Mouse (Mus musculus) stomach, adult 2 months (tissue): ENCODE results near the gene Gm39653. TPM values are rescaled to one million over a fixed set of nuclear protein-coding genes. Genes with fewer than 3 reads are reported as not detected.

ENCODE experiments used
- polyA plus RNA-seq: library from polyadenylated mRNA; depleted of rRNA; stranded (reverse); fragments of >200 nt; gene quantifications from 2 replicates; pipeline ENCODE4 v1.2.3, GENCODE M21; 2012; rRNA removed

The Gm39653 gene
- not detected in 2 replicates for polyA plus RNA-seq

DNA sequence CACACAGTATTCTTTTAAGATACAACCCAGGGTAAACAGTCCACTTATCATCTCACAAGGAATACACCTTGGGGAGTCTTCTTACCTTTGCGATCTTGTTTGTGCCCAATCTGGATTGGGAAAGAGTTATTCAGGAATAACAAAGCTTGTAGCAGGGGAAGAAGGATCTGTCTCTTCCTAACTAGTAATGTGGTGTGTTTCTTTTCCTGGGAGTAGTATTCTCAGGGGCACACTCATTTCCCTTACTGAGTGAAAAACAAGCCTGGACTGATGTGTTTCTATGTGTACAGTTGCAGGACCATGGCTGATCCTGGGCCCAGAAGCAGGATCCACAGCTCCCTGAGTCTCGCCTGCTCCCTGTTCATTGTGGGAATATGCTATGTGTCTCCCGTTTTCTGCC, at the start of gene Gm39653:
Gm39653 (plus strand) TSS at position 301 of the 400 bp plus-strand sequence.

Other genes with a start within 250 kb of the Gm39653 start
- gene Adam23, start 170.1 kb upstream of the Gm39653 start, polyA plus RNA-seq = 0.44 and 0.70 TPM in 2 replicates
- gene Dytn, start 71.0 kb downstream of the Gm39653 start, polyA plus RNA-seq = not detected in 2 replicates
- gene Mdh1b, start 114.3 kb downstream of the Gm39653 start, polyA plus RNA-seq = not detected in 2 replicates
- gene Fastkd2, start 114.6 kb downstream of the Gm39653 start, polyA plus RNA-seq = 0.14 and 0.34 TPM in 2 replicates
- not detected in 2 replicates for gene 4933402D24Rik, start 153.3 kb downstream of the Gm39653 start, polyA plus RNA-seq